Mouse (Mus musculus): Measurements from ENCODE around the gene Frmd8.
A peak's percentile ranks its signal among the peaks of the same experiment; 100 is the strongest.
"Not testable (repeated sequence)": the region's sequence is repeated elsewhere in the genome, so short reads cannot be mapped to it uniquely, and the experiment has no call there.

Gene Frmd8

GRCm38 (mm10) chr19:5883935-5884334 is 8.9 kb upstream of the Frmd8 start:
- DNase-seq: no peak

- not testable (repeated sequence) for DNase-seq
Measured at GRCm38 (mm10) chr19:5882079-5882478, 7.0 kb upstream of the Frmd8 start.

DNA sequence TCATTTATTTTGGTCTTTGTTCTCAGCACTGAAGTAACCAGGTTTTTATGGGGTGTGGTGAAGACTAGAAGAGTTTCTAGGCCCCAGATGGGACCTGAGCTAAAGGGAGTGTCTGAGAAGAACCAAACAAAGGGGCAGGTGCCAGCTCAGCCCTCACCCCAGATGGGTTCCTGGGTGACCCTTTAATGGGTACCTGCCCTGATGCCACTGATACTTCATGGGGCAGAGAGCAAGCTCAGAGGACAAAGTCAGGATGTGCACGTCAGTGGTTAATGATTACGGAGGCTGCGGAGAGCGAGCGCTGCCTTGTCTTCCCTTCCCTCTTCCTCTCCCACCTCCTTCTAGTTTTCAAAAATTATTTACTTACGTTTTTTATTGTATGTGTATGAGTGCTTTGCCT is 6.1 kb upstream of the Frmd8 start:
- peak in 1 of 2 experiments; percentile 41 for DNase-seq

GRCm38 (mm10) chr19:5879735-5880134 is 4.7 kb upstream of the Frmd8 start:
- no peak for DNase-seq

DNA sequence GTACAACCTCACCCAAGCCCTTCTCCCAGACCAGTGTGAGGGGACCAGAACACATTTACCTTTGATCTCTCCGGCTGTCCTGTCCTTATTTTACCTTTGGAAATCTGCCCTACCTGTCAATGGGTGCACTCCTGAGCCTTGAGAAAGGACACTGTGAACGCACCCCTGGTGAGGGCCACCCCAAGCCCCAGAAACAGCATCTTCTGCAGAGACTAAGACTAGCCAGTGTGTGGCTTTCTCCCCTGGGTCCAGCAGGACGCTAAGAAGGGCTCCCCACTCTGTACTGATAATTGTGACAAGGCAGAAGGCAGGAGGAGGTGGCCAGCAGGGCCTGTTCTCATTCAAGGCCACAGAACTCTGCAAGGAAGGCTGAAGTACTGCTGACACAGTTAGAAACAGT is 3.8 kb upstream of the Frmd8 start:
- DNase-seq: no peak

- peak; percentile 70 to 79 for DNase-seq
Measured at GRCm38 (mm10) chr19:5878362-5878722, 3.3 kb upstream of the Frmd8 start.

DNA sequence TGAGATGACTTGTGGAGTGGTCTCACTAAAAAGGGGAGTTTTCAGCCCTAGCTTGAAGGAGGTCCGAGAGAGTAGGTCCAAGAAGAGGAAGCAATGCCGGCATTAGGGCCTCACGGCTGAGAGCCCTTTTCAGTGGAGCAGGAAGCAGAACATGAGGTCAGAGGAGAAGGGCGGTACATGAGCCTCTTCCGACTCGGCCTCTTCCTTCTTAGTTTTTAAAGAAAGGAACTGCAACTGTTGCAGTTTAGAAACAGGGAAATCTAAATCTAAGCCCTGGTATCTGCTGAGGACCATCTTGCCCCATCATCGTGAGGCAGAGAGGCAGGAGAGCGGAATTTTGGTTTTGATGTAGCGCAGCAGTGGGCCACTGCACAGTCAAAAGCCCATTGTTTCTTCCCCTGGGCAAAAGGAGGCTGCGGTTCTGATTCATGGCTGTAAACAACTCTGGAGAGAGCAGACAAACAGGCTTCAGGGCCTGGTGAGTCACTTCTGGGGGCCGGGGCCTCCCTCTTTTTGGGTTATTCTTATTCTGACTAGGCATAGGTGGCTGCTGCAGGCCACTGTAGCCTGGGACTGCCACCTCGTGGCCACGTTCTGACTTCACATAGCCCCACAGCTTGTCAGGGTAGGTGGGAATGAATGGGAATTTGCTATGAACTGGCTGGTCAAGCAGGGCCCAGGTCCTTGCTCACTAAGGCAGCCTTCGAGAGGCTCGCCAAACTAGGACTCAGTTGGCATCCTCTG is 2.7 kb upstream of the Frmd8 start, which contains the start of gene Slc25a45:
Slc25a45 (plus strand) TSS at position 191 of the 744 bp plus-strand sequence.
- DNase-seq: peak; percentile 85 to 91

DNA sequence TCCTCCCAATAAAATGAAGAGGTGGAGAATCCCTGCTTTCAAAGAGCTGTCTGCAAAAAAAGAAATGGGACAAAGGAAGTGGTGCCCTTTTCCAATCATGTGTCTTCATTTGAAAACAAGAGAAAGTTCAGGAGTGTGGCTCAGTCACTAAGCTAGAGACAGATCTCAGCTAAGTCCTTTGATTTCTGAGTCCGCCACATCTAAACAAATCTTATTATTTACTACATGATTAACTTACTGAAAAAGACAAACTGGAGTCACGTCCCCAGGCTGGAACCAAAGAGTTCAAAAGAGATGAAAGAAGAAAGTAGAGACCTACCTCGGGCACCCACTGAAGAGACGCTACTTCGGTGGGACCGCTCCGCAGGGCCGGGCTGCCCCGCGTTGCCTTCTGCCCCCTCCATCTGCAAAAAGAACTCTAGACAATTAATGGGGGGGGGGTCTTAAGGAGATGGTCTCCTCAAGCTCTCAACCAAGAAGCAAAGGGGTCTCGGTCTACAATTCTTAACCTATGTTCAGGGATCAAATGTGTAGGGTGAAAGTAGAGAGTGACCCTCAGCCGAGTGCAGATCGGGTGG is 594 bp downstream of the Frmd8 start:
- no peak for DNase-seq

DNA sequence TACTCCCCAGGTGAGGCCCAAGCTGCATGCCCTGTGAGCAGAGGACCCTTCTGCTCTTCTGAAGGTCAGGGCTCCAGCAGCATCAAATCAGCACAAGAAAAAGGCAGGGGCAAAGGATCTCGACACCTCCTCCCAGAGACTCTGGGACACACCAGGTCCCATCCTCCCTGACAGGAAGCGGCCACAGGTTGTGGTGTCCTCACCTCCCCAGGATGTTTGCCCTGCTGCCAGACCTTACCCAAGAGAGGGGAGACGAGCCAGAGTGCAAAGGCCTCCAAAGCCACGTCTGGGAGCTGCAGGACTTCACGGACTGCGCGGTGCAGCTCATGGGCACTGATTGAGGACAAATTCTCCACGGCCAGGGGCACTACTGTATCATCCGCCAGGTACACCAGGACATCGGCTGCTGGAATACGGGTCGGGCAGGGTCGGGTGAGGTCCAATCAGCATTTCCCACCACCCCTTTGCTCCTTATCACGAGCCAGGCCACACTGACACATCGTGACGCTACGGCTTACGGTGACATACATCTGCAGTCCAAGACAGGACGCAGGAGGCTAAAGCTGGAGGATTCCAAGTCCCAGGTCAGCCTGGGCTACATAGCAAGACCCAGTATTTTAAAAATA is 2.0 kb downstream of the Frmd8 start:
- no peak for DNase-seq

DNA sequence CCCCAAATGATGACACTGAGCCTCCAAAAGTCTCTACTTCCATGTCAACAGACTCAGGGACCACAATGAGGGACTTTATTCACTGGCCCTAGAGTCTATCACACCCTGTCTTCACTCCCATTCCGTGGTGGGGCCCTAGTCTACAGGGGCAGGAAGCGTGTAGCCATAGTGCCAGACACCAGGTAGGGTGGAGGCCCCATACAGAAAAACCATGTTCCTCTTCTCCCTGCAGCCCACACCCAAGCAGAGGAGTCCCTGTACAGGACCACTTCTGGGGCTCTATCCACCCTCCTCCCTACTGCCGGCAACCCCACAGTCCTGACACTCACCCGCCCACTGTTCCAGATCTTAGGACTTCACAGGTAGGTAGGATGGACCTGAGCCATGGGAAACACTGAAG is 2.5 kb downstream of the Frmd8 start:
- DNase-seq: no peak

DNA sequence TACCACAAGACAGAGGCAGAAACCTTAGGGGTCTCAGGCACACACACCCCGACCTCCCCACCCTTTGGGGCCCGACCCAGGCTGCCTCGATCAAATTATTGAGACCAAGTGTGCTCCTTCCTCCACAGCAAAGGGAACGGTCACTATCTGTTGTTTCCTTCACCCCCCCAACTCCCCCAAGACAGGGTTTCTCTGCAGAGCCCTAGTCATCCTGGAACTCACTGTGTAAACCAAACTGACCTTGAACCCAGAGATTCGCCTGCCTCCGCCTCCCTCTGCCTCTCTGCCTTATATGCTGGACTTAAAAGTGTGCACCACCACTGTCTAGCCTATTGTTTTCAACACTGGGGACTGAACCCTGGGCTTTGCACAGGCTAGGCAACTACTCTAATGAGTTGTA is 3.4 kb downstream of the Frmd8 start:
- DNase-seq: no peak

DNA sequence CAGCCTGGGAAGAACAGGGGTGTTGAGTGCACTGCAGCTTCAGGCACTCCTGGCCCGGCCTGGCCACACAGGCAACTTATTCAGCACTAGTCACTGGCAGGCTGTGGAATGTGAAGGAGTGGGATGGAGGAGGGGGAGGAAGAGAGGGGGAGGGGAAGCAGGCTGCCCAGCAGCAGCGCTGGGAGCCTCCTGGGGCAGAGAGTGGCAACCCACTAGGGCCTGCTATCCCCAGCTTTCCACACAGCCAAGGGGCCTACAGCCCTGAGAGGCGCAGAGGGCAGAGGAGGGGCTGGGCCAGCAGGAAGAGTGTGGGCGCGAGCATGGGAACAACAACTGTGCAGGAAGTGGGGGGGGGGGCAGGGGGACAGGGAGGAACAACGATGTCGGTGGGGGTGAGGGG is 3.8 kb downstream of the Frmd8 start:
- DNase-seq: peak; percentile 71 to 80

GRCm38 (mm10) chr19:5868096-5868495 is 7.0 kb downstream of the Frmd8 start:
- no peak for DNase-seq

DNA sequence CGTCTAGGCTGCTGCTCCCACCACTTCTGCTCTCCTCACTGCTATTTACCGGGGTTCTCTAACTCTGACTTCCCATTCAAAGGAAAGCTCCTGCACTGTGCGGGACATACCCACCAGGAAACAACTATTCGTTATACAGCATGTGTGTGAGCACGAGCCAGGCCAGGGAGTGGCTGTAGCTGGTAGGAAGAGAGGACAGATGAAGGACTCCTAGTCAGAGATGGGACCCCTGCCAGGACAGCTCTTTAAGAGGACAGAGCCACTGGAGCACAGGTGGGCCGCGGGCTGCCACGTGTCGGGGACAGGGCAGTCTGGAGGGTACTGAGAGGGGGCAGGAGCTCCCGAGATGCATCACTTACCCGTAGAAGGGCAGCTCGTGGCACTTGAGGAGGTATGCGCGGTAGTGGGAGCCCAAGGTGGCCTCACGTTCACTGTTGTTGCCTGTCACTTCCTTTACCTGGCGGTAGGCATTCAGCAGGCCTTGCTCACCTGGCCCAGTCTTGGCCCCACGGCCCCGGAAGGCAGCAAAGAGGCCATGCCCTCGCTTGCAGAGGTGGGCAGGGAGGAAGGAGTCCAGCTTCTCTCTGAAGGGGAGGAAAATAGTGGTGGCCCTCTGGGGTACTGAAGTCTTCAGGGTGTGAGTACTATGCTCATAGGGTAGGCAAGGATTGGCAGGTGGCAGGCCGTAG is 10.2 kb downstream of the Frmd8 start:
- DNase-seq: no peak

- no peak for DNase-seq
Measured at GRCm38 (mm10) chr19:5863776-5864175, 11.3 kb downstream of the Frmd8 start.

DNA sequence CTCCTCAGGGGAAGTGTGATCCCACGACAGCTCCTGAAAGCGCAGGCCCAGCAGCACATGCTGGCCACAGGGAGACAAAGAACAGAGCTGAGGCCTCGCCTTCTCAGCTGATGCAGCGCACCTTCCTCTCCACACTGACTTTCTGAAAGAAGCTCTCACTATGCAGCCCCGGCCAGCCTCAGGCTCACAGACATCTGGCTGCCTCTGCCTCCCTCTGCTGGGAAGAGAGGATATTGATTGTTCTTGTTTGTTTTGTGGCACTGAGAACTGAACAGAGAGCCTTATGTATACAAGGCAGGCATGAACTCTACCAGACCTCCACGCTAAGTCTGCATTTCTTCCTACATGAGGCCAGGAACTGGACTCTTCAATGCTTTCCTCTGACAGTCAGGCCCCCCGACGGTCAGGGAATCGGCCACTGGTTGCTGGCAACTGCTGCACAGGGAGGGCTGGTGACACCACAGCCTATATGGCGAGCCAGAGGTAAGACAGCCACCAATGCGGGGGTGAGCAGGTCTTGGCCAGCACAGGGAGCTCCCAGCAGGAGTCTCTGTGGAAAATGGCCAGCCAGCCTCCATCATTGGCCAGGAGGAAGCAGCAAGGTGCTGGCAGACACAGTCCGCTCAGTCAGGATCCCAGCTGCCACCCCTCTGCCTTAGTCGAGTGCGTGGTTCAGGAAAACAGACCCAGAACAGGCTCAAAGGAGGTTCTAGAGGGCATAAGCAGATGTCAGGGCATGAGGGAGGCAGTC is 12.6 kb downstream of the Frmd8 start:
- no peak for DNase-seq

- DNase-seq: no peak
Measured at GRCm38 (mm10) chr19:5856604-5857003, 18.5 kb downstream of the Frmd8 start.

DNA sequence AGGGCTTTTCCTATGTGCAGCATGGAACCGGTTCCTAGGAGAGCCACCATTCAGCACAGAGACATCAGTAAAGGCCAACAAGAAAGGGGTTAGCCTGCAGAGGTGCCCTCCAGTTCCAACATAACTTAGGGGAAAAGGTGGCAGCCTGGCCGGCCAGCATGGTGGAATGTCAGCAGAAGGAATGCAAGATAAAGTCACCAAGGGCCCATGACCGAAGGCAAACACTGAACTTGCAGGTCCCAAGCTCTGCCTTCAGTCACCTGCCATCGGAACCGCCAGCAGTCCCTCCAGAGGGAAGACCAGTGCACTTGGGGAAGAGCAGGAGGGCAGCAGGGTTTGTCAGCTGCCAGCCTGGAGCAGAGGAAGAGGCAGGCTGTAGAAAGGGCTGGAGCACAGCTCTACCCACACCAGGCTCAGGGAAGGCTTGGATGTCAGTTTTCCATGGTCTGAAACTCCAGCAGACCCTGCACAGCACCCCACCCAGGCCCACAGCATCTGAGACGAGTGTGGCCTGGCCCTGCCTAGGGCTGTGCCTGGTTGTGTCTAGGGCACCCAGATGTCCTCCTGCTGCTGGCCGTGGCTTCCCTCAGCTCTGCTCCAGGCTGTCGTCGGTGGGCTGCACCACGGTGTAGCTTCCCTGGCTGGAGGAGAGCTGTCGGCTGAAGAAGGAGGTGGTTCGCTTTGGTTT is 22.9 kb downstream of the Frmd8 start:
- DNase-seq: no peak

GRCm38 (mm10) chr19:5851481-5851971 is 23.5 kb downstream of the Frmd8 start:
- DNase-seq: no peak

GRCm38 (mm10) chr19:5850860-5851259 is 24.2 kb downstream of the Frmd8 start:
- DNase-seq: no peak

DNA sequence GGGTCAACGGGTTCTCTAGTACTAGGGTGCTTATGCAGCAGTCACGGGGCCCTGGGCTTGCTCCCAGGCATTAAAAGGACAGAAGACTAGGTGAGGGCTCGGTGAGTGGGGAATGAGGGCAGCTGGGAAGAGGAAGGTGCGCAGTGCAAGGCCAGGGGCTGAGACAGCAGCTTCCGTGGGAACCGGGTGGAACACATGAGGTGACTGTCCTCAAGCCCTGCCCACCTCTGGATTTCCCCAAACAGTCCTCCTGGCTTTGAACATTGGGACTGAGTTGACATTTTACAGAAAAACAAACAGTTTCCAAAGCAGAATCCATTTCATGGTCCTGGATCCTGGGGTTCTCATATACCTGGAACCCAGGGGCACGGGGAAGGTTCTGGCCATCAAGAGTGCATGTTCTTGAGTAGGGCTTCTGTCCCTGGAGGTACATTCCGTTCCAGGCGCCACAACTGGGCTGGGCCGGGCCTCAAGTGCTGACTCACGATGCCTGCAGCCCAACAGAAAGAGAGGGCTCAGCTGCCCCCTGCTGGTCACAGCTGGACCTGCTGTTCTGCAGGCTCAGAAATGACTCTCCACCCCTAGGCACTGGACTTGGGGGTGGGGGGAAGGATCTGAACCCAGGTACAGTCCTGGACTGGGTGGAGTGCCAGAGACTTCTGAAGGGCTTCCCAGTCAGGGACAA is 25.1 kb downstream of the Frmd8 start:
- DNase-seq: peak; percentile 97
